Mouse (Mus musculus) frontal cortex, postnatal 10 days (tissue): Measurements from ENCODE around the gene Smok2a.
"Not testable (repeated sequence)": the region's sequence is repeated elsewhere in the genome, so short reads cannot be mapped to it uniquely, and the experiment has no call there.

Experiments used
- DNase-seq, 2 experiments: peaks; one replicate each; pipeline ENCODE4 v3.0.0; 2022; ENCODE audit warnings: low spot score in 2 of 2, mixed read lengths in 1 of 2

Smok2a gene

DNA sequence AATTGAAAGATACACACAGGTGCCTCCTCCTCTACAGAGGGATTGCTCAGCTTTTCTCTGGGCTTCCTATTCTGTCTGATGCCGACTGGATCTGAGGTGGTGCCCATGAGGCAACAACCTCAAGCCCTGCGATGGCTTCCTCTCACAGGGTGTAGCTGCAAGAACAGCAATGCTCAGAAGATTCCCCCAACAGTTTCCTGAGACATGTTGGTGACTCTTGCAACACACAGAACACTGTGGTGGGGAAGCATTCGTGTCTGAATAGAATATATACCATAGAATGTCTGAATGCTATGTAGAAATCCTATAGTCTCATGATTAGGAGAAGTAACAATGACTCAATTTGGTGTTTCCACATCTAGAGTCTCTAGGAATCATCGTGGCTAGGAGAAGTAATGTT, 6.8 kb upstream of the Smok2a start:
- no peak for DNase-seq

DNA sequence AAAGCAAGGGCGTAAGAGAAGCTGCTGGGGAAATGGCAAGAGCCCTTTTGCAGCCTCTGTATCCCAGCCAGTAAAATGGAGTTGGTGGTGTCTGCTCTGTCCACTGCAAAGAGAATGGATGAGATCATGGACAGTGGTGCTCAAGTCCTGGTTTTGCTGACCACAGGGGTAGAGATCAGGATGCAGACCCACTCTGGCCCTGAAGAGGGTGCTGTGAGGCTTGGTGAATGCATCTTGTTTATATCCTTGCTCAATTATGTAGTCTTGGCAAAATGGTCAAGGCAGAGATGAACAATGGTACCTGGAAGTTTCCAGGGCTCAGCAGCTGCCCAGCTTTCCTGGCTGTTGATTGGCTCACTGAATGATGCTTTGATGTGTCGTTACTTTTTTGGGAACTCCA, 5.4 kb upstream of the Smok2a start:
- DNase-seq, result no peak

DNA sequence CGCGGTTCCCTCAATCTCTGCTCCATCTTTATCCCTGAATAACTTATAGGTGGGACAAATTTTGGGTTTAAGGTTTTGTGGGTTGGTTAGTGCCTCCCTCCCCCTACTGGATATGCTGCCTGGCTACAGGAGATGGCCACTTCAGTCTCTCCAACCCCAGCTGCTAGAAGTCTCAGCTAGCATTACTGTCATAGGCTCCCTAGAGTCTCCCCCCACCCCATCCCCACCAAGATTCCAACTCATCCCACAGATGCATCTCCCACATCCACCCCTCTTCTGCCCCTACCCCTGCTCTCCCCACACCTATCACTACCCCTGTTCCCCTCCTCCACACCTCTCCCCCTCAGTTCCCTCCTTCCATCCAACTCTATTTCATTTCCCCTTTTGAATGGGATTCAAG, 933 bp downstream of the Smok2a start:
- not testable (repeated sequence) for DNase-seq

DNA sequence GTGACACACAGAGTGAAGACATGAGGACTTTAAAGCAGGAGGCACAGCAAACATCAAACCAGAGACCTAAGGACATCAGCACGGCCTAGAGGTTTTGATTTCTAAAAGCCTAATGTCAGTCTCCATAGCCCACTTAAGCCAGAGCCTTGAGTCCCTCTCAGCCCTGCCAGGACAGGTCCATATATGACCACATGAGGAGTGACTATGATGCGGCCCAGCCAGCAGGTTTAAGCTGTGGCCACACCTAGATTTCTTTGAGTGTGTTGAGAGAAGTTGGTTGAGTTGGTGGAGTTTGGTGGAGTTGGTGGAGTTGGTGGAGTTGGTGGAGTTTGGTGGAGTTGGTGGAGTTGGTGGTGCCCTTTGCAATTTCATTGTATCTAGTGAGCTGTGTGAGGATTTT, 9.0 kb downstream of the Smok2a start, which contains the start of gene Smok2b:
TSS of gene Smok2b (plus strand) at position 301 of the 400 bp plus-strand sequence.
- not testable (repeated sequence) for DNase-seq

DNA sequence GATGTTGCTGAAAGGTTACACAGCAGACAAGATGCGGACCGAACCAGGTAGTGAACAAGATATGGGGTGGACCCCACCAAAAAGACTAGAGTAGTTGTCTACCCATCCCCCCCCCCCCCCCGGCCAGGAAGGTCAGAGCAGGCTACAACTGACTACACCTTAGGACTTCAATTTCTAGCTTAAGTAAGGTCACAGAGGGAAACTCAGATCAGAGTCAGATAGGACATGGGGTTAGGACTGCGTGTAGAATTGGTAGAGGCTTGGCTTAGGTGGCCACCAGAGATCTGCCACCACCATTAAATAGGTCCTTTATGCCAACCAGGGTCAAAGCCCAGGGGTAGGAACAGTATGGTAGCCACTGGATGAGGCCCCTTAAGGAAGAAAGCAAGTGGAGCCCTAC, 18.5 kb downstream of the Smok2a start:
- not testable (repeated sequence) for DNase-seq

DNA sequence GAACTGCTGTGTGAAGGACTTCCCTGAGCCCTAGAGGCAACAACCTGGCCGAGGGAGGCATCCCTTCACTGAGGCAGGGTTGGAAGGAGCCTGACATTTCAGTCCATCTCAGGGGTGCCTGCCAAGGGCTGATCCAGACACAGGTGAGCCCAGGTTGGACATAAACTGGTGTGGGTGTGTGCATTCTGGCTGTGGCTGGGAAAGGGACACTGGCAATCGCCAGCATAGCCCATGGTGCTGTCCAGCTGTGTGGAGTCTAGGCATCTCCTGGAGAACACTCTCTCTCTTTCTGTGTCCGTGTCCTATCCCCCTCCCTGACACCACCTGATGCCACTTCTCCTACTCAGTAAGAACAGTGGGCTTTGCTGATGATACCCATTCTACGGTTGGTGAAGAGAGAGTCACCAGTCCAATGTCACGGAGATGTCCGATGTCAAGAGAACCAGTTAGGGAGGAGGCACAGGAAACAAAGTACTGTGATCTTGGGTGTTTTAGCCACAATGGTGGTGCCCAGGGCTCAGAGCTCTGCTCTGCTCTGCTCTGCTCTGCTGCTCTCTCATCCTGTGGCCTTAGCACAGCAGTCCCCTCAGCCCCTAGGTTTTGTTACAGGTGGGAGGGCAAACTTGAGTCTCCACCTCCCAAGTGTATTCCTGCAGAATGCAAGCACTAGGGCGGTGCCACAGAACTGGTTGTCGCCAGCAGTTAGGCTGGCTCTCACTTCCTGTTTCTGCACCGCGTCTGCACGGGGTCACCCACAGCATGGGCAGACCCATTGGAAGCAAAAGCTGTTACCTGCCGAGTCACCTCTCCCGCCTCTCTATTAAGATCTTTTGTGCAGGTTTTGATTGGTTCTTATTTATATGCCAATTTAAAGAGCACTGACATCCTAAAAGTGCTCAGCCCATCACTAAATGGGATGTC, 20.1 kb downstream of the Smok2a start:
- DNase-seq, result not testable (repeated sequence)

DNA sequence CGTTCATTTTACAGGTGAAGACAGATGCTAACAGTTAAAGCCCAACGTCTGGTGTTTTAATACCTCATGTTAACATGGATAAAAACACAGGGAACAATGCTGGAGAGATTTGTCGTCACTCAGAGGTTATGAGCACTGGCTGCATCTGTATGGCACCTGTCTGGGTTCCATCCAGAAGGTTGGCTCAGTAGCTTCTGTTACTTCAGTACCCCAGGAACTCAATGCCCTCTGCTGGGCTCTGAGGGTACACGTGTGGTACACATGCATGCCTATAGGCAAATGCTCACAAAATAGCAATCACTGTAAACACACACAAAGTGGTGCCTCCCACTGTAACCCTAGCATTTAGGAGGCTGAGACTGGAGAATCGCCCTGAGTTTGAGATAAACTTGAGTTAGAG, 33.8 kb downstream of the Smok2a start:
- not testable (repeated sequence) for DNase-seq
